Comparison of ENCODE assay signal across 2 mouse cellular contexts in genomic region chr11:9116916-9117315, GRCm38 (mm10).
TF ChIP-seq lines count a peak whose summit lies in the region.

No protein-coding gene starts in this region.

TF ChIP-seq in MEL, 35 proteins besides CTCF, POLR2A, EP300 and RAD21 (continued from another document):
- peak; percentile 54; the same call in 1 of the 2 replicates for TF ChIP-seq MAFK (IDR thresholded peaks at IDR 0.05; ENCODE audit: borderline replicate concordance, low read depth, low read length)
- peak; percentile 48; the same call in 1 of the 2 replicates for TF ChIP-seq RCOR1 (IDR thresholded peaks at IDR 0.05; ENCODE audit: low read depth, low read length)
- no peak for TF ChIP-seq UBTF (IDR thresholded peaks at IDR 0.05; ENCODE audit: borderline replicate concordance, insufficient read depth, low read depth, low read length)
- no peak for TF ChIP-seq ETS1 (IDR thresholded peaks at IDR 0.05; ENCODE audit: low read depth, low read length)

TF ChIP-seq in myocyte, 11 proteins besides CTCF, POLR2A, EP300 and RAD21 (continued from another document):
- no peak for TF ChIP-seq MYOD1 (IDR thresholded peaks at IDR 0.05; ENCODE audit: control insufficient read depth in 1 of 3, insufficient read length in 2 of 3, low read depth in 2 of 3)
- TF ChIP-seq USF1 (IDR thresholded peaks at IDR 0.05; ENCODE audit: low read depth), result no peak
- TF ChIP-seq E2F4 (IDR thresholded peaks at IDR 0.05; ENCODE audit: insufficient read depth), result no peak
- no peak for TF ChIP-seq MYOG (IDR thresholded peaks at IDR 0.05; ENCODE audit: control insufficient read depth in 1 of 3, insufficient read depth in 1 of 3, insufficient read length in 2 of 3, low read depth in 2 of 3)
- TF ChIP-seq MAX (IDR thresholded peaks at IDR 0.05; ENCODE audit: low read depth), result no peak
- no peak for TF ChIP-seq TCF3 (IDR thresholded peaks at IDR 0.05; ENCODE audit: insufficient read length, low read depth)
- no peak for TF ChIP-seq REST (IDR thresholded peaks at IDR 0.05; ENCODE audit: insufficient read depth, insufficient read length)
- no peak for TF ChIP-seq CEBPB (IDR thresholded peaks at IDR 0.05; ENCODE audit: insufficient read depth, poor library complexity, severe bottlenecking)
- TF ChIP-seq TCF12 (IDR thresholded peaks at IDR 0.05; ENCODE audit: insufficient read depth, poor library complexity, severe bottlenecking), result no peak
